Comparison of ENCODE assay signal across 8 mouse cellular contexts in genomic region chr8:13550718-13551573, GRCm38 (mm10). TPM values are rescaled to one million over a fixed set of nuclear protein-coding genes. Genes with fewer than 3 reads are reported as not detected.
DNase-seq lines count a peak whose midpoint lies in the region; ATAC-seq and TF ChIP-seq lines count a peak whose summit lies in the region.

No protein-coding gene starts in this region.

- ATAC-seq in heart, embryonic 15.5 days (replicated peaks; ENCODE audit: insufficient number of reproducible peaks, insufficient read depth, low FRiP score, low read depth) = peak; percentile 87
- peak; percentile 73 for ATAC-seq in liver, embryonic 12.5 days
- peak; percentile 88 for ATAC-seq in stomach, embryonic 15.5 days (ENCODE audit: insufficient read depth, low FRiP score, low read depth)

- no peaks in the 10 kb centered on the region for H3K79me2 ChIP-seq in C2C12 (ENCODE audit: control insufficient read depth, insufficient read depth)

- no peak overlapping the region for H3K9ac ChIP-seq in heart, embryonic 15.5 days
- no peak overlapping the region for H3K9ac ChIP-seq in liver, embryonic 12.5 days
- no peak overlapping the region for H3K9ac ChIP-seq in stomach, embryonic 15.5 days

- no peaks in the 10 kb centered on the region for H3K79me3 ChIP-seq in C2C12 (ENCODE audit: low read depth)

- H3K27me3 ChIP-seq in C2C12 (ENCODE audit: control insufficient read depth, insufficient read depth, insufficient read length) = no peaks in the 10 kb centered on the region
- no peaks in the 10 kb centered on the region for H3K27me3 ChIP-seq in forebrain, embryonic 10.5 days (ENCODE audit: poor library complexity, severe bottlenecking)
- peaks cover 13% of the 10 kb centered on the region; the same call in 1 of the 2 replicates for H3K27me3 ChIP-seq in heart, embryonic 15.5 days
- 0 out of 2 replicates have a peak, but pooled peaks cover 6% of the 10 kb centered on the region for H3K27me3 ChIP-seq in liver, embryonic 12.5 days (replicated peaks)
- H3K27me3 ChIP-seq in stomach, embryonic 15.5 days (replicated peaks) = no peaks in the 10 kb centered on the region

- H3K4me3 ChIP-seq in C2C12 (ENCODE audit: insufficient read depth, poor library complexity, severe bottlenecking) = no peak overlapping the region
- H3K4me3 ChIP-seq in forebrain, embryonic 10.5 days = no peak overlapping the region
- H3K4me3 ChIP-seq in heart, embryonic 15.5 days = no peak overlapping the region
- no peak overlapping the region for H3K4me3 ChIP-seq in liver, embryonic 12.5 days
- H3K4me3 ChIP-seq in stomach, embryonic 15.5 days (replicated peaks) = no peak overlapping the region

- WGBS in forebrain, embryonic 10.5 days = 64% methylated on average over 9 of the region's 9 CpGs
- 50% methylated on average over 9 of the region's 9 CpGs for WGBS in heart, embryonic 15.5 days
- 53% methylated on average over 9 of the region's 9 CpGs for WGBS in liver, embryonic 12.5 days (ENCODE audit: insufficient replicate concordance)
- 57% methylated on average over 9 of the region's 9 CpGs for WGBS in stomach, embryonic 15.5 days

- H3K9me3 ChIP-seq in forebrain, embryonic 10.5 days = no peaks in the 10 kb centered on the region
- H3K9me3 ChIP-seq in heart, embryonic 15.5 days (replicated peaks) = no peaks in the 10 kb centered on the region
- H3K9me3 ChIP-seq in liver, embryonic 12.5 days (replicated peaks) = no peaks in the 10 kb centered on the region
- H3K9me3 ChIP-seq in stomach, embryonic 15.5 days = no peaks in the 10 kb centered on the region

- no peak overlapping the region for H3K4me2 ChIP-seq in heart, embryonic 15.5 days
- H3K4me2 ChIP-seq in liver, embryonic 12.5 days = no peak overlapping the region
- H3K4me2 ChIP-seq in stomach, embryonic 15.5 days = no peak overlapping the region

- TF ChIP-seq CTCF in C2C12 (IDR thresholded peaks at IDR 0.05; ENCODE audit: control insufficient read depth, insufficient read depth, insufficient read length) = peak; percentile 73

- H3K4me1 ChIP-seq in forebrain, embryonic 10.5 days = no peaks in the 10 kb centered on the region; the same call in 1 of the 2 replicates
- H3K4me1 ChIP-seq in heart, embryonic 15.5 days (replicated peaks) = peaks cover 16% of the 10 kb centered on the region
- H3K4me1 ChIP-seq in liver, embryonic 12.5 days = no peaks in the 10 kb centered on the region
- peaks cover 12% of the 10 kb centered on the region; the same call in 1 of the 2 replicates for H3K4me1 ChIP-seq in stomach, embryonic 15.5 days

- no peaks in the 10 kb centered on the region for H3K36me3 ChIP-seq in C2C12 (ENCODE audit: control insufficient read depth, insufficient read depth)
- no peaks in the 10 kb centered on the region for H3K36me3 ChIP-seq in forebrain, embryonic 10.5 days (replicated peaks)
- H3K36me3 ChIP-seq in heart, embryonic 15.5 days = no peaks in the 10 kb centered on the region
- H3K36me3 ChIP-seq in liver, embryonic 12.5 days = no peaks in the 10 kb centered on the region
- H3K36me3 ChIP-seq in stomach, embryonic 15.5 days = no peaks in the 10 kb centered on the region

- no peak overlapping the region for H3ac ChIP-seq in C2C12 (ENCODE audit: control insufficient read depth, insufficient read length, low read depth)

- peak; percentile 97 for DNase-seq in brain, adult 2 months (ENCODE audit: low read depth, low spot score)
- DNase-seq in forebrain, embryonic 10.5 days (ENCODE audit: extremely low spot score, low spot score) = peak; percentile 77
- DNase-seq in kidney, postnatal 14 days = peak; percentile 94
- DNase-seq in neural tube, embryonic 10.5 days (ENCODE audit: extremely low spot score, low spot score) = peak; percentile 75

- H3K27ac ChIP-seq in forebrain, embryonic 10.5 days = 0 out of 2 replicates have a peak overlapping the region, but pooled peaks have one; percentile 11
- H3K27ac ChIP-seq in heart, embryonic 15.5 days = no peak overlapping the region
- no peak overlapping the region for H3K27ac ChIP-seq in liver, embryonic 12.5 days
- no peak overlapping the region for H3K27ac ChIP-seq in stomach, embryonic 15.5 days

TF ChIP-seq in C2C12, 6 proteins besides CTCF, POLR2A, EP300 and RAD21:
- no peak for TF ChIP-seq MYOG (IDR thresholded peaks at IDR 0.05; ENCODE audit: control insufficient read depth, extremely low read depth, insufficient read length)
- no peak for TF ChIP-seq CEBPB (IDR thresholded peaks at IDR 0.05; ENCODE audit: low read depth)
- no peak for TF ChIP-seq MYOD1 (IDR thresholded peaks at IDR 0.05; ENCODE audit: control insufficient read depth, insufficient read length, low read depth)
- TF ChIP-seq USF1 (IDR thresholded peaks at IDR 0.05; ENCODE audit: low read depth) = no peak
- TF ChIP-seq FOSL1 (IDR thresholded peaks at IDR 0.05; ENCODE audit: insufficient read depth, low read length, poor library complexity, severe bottlenecking) = no peak
- no peak for TF ChIP-seq MAX (IDR thresholded peaks at IDR 0.05)

RNA-seq across cellular contexts. Expression of gene 1700029H14Rik, which starts 11.3 kb away (rescaled TPM):
- polyA plus RNA-seq in C2C12 (2012; fragmentation: generic; extraction: Trizol) = not detected
- polyA plus RNA-seq in forebrain, embryonic 10.5 days (2016; fragmentation: Nextera tagmentation; extraction: Ambion mirVana) = not detected in 2 replicates
- not detected in 2 replicates for polyA plus RNA-seq in heart, embryonic 15.5 days (2015; fragmentation: Nextera tagmentation; extraction: Ambion mirVana)
- polyA plus RNA-seq in liver, embryonic 12.5 days (2016; fragmentation: Nextera tagmentation; extraction: Ambion mirVana) = not detected in 2 replicates
- not detected in 2 replicates for polyA plus RNA-seq in stomach, embryonic 15.5 days (2015; fragmentation: Nextera tagmentation; extraction: Ambion mirVana)

RNA-seq across cellular contexts. Expression of gene Gas6, which starts 56.7 kb away (rescaled TPM):
- 0.73 TPM for polyA plus RNA-seq in C2C12 (2012; fragmentation: generic; extraction: Trizol)
- 6.1 and 7.6 TPM in 2 replicates for polyA plus RNA-seq in forebrain, embryonic 10.5 days (2016; fragmentation: Nextera tagmentation; extraction: Ambion mirVana)
- polyA plus RNA-seq in heart, embryonic 15.5 days (2015; fragmentation: Nextera tagmentation; extraction: Ambion mirVana) = 222 and 235 TPM in 2 replicates
- 4.5 and 4.6 TPM in 2 replicates for polyA plus RNA-seq in liver, embryonic 12.5 days (2016; fragmentation: Nextera tagmentation; extraction: Ambion mirVana)
- 113 and 130 TPM in 2 replicates for polyA plus RNA-seq in stomach, embryonic 15.5 days (2015; fragmentation: Nextera tagmentation; extraction: Ambion mirVana)

Comparison
In these comparisons a context has a peak if more than half of its experiments do, and no peak if none do; other contexts are left out.
1. RNA of gene Gas6, which starts 56.7 kb away (polyA plus RNA-seq): 222 to 235 TPM in heart, embryonic 15.5 days and 113 to 130 TPM in stomach, embryonic 15.5 days; 6.1 to 7.6 TPM in forebrain, embryonic 10.5 days, 4.5 to 4.6 TPM in liver, embryonic 12.5 days and 0.73 TPM in C2C12 (single experiment); every median in the first group is over 10 times any median in the second.
2. Peak in every context shown above with its lines, with median percentiles within 50 percentile points of each other: DNase-seq and ATAC-seq.